Mouse (Mus musculus): Measurements from ENCODE around the gene Syt13. TPM values are rescaled to one million over a fixed set of nuclear protein-coding genes. Genes with fewer than 3 reads are reported as not detected.

The Syt13 gene
- total and polyA plus RNA-seq, 3 experiments = not detected

DNA sequence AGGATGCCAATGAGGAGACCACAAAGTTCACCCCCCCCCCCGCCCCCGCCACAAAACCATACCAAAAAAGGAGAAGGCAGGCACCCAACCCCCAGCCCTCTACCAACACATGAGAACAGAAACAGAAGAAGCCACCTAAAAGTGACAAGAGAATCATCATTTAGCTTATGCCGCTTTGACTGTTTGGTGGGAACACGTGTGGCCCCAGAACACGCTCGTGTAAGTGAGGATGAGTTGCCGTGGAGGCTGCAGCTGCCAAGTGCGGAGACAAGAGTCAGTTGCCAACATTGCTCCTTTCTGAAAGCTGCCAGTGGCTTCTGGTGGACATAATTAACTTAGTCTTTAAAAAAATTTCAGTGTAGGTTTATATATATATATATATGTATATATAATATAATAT is 56.6 kb downstream of the Syt13 start:
- Histone ChIP-seq H3K36me3 (ENCODE audit: control insufficient read depth in 1 of 2, insufficient read depth in 2 of 2, low read length in 2 of 2) (peaks cover 0 to 9% of the 10 kb centered on the region in 2 experiments; a peak in 2 of 4 replicates), H3K4me1 (ENCODE audit: control insufficient read depth in 1 of 2, insufficient read depth in 2 of 2, low read length in 2 of 2) (peaks cover 5 to 9% of the 10 kb centered on the region in 2 experiments; a peak in 3 of 4 replicates), H3K4me3 (ENCODE audit: control insufficient read depth in 1 of 2, insufficient read depth in 1 of 2, low read depth in 2 of 2, low read length in 2 of 2) (no peak overlapping the region), H3K27ac (ENCODE audit: control insufficient read depth, low read depth, low read length) (peak overlapping the region; percentile 39; the same call in 1 of the 2 replicates), H3K9ac (ENCODE audit: control insufficient read depth, low read depth, low read length, poor library complexity, severe bottlenecking) (peak overlapping the region; percentile 38; the same call in 1 of the 2 replicates), H3K9me3 (replicated peaks; ENCODE audit: insufficient read depth, low read length) (no peaks in the 10 kb centered on the region), H3K79me2 (ENCODE audit: control insufficient read depth, insufficient read depth, low read length, poor library complexity) (no peaks in the 10 kb centered on the region), H3K27me3 (ENCODE audit: control insufficient read depth in 1 of 2, insufficient read depth in 2 of 2, low read length in 2 of 2) (no peaks in the 10 kb centered on the region)
- TF ChIP-seq MEF2A (IDR thresholded peaks at IDR 0.05; ENCODE audit: extremely low read depth, insufficient replicate concordance, low read depth, low read length, poor library complexity, severe bottlenecking) = no peak
- TF ChIP-seq MAZ (IDR thresholded peaks at IDR 0.05; ENCODE audit: low read depth, low read length) = no peak
- TF ChIP-seq TAL1 (IDR thresholded peaks at IDR 0.05; ENCODE audit: low read length) = no peak
- DNase-seq (ENCODE audit: low read depth, low spot score) = peak; percentile 24

- DNase-seq (ENCODE audit: low read depth, low spot score) = no peak
- H3K4me3 ChIP-seq (ENCODE audit: control insufficient read depth in 1 of 2, insufficient read depth in 1 of 2, low read depth in 2 of 2, low read length in 2 of 2) = no peak overlapping the region
- no peaks in the 10 kb centered on the region for H3K9me3 ChIP-seq (replicated peaks; ENCODE audit: insufficient read depth, low read length)
- no peak overlapping the region for H3K27ac ChIP-seq (ENCODE audit: control insufficient read depth, low read depth, low read length)
- no peaks in the 10 kb centered on the region for H3K79me2 ChIP-seq (ENCODE audit: control insufficient read depth, insufficient read depth, low read length, poor library complexity)
- H3K36me3 ChIP-seq (ENCODE audit: control insufficient read depth in 1 of 2, insufficient read depth in 2 of 2, low read length in 2 of 2) = peaks cover 0 to 9% of the 10 kb centered on the region in 2 experiments; a peak in 2 of 4 replicates
- TF ChIP-seq POLR2AphosphoS5 (IDR thresholded peaks at IDR 0.05; ENCODE audit: borderline replicate concordance, low read depth, low read length) (no peak), EP300 (IDR thresholded peaks at IDR 0.05; ENCODE audit: low read depth in 1 of 2, low read length in 2 of 2) (no peak), MAFK (IDR thresholded peaks at IDR 0.05; ENCODE audit: borderline replicate concordance, low read depth, low read length) (no peak)
- no peaks in the 10 kb centered on the region for H3K27me3 ChIP-seq (ENCODE audit: control insufficient read depth in 1 of 2, insufficient read depth in 2 of 2, low read length in 2 of 2)
- H3K4me1 ChIP-seq (ENCODE audit: control insufficient read depth in 1 of 2, insufficient read depth in 2 of 2, low read length in 2 of 2) = peaks cover 5 to 9% of the 10 kb centered on the region in 2 experiments; a peak in 3 of 4 replicates
- no peak overlapping the region for H3K9ac ChIP-seq (ENCODE audit: control insufficient read depth, low read depth, low read length, poor library complexity, severe bottlenecking)
These were observed 57.2 kb downstream of the Syt13 start for GRCm38 (mm10) chr2:92972071-92972470.

GRCm38 (mm10) chr2:92973646-92974045 is 58.7 kb downstream of the Syt13 start:
- no peak for DNase-seq (ENCODE audit: low read depth, low spot score)
- no peak overlapping the region for H3K9ac ChIP-seq (ENCODE audit: control insufficient read depth, low read depth, low read length, poor library complexity, severe bottlenecking)
- H3K27ac ChIP-seq (ENCODE audit: control insufficient read depth, low read depth, low read length) = no peak overlapping the region
- no peak overlapping the region for H3K4me3 ChIP-seq (ENCODE audit: control insufficient read depth in 1 of 2, insufficient read depth in 1 of 2, low read depth in 2 of 2, low read length in 2 of 2)
- H3K27me3 ChIP-seq (ENCODE audit: control insufficient read depth in 1 of 2, insufficient read depth in 2 of 2, low read length in 2 of 2) = no peaks in the 10 kb centered on the region
- peaks cover 5 to 9% of the 10 kb centered on the region in 2 experiments; a peak in 3 of 4 replicates for H3K4me1 ChIP-seq (ENCODE audit: control insufficient read depth in 1 of 2, insufficient read depth in 2 of 2, low read length in 2 of 2)
- peaks cover 0 to 9% of the 10 kb centered on the region in 2 experiments; a peak in 2 of 4 replicates for H3K36me3 ChIP-seq (ENCODE audit: control insufficient read depth in 1 of 2, insufficient read depth in 2 of 2, low read length in 2 of 2)
- TF ChIP-seq USF2 (IDR thresholded peaks at IDR 0.05; ENCODE audit: borderline replicate concordance in 1 of 2, insufficient read depth in 1 of 2, low read depth in 1 of 2, low read length in 2 of 2) (no peak), POLR2A (IDR thresholded peaks at IDR 0.05; ENCODE audit: control insufficient read depth in 1 of 2, insufficient read depth in 1 of 2, low read depth in 1 of 2, low read length in 2 of 2, poor library complexity in 1 of 2) (no peak), CTCF (IDR thresholded peaks at IDR 0.05 in 2 of 3, conservative IDR thresholded peaks at IDR 0.05 in 1 of 3; ENCODE audit: control insufficient read depth in 1 of 3, insufficient read depth in 1 of 3, low read depth in 2 of 3, low read length in 3 of 3, poor library complexity in 1 of 3, severe bottlenecking in 1 of 3) (no peak), EP300 (IDR thresholded peaks at IDR 0.05; ENCODE audit: low read depth in 1 of 2, low read length in 2 of 2) (no peak), GATA1 (IDR thresholded peaks at IDR 0.05; ENCODE audit: low read depth, low read length) (no peak), TCF12 (IDR thresholded peaks at IDR 0.05; ENCODE audit: low read depth, low read length) (no peak), GABPA (IDR thresholded peaks at IDR 0.05; ENCODE audit: low read depth, low read length) (no peak), MAX (IDR thresholded peaks at IDR 0.05; ENCODE audit: low read length) (no peak)
- no peaks in the 10 kb centered on the region for H3K9me3 ChIP-seq (replicated peaks; ENCODE audit: insufficient read depth, low read length)
- H3K79me2 ChIP-seq (ENCODE audit: control insufficient read depth, insufficient read depth, low read length, poor library complexity) = no peaks in the 10 kb centered on the region
